Comparison of ENCODE assay signal across 8 mouse cellular contexts in the genomic region with DNA sequence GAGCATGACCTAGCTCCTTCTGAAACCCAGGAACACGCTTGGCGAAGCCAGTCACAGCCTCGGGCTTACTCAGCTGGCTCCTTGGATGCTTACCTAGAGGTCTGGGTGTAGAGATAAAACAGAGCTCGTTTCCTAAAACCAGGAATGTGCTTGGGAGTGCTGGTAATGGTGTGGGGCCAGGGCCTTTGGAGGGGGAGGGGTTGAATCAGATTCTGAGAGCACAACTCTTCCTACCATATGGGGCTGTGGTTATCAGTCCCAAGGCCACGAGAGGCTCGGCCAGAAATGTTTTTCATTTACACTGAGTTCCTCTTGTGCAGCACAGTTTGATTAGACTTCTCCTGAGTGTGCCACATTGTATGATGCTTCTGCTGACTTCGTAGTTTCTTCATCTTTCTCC.
DNase-seq lines count a peak whose midpoint lies in the region; ATAC-seq and TF ChIP-seq lines count a peak whose summit lies in the region.

No protein-coding gene starts in this region.

- TF ChIP-seq CTCF in MEL (IDR thresholded peaks at IDR 0.05 in 2 of 3, conservative IDR thresholded peaks at IDR 0.05 in 1 of 3; ENCODE audit: control insufficient read depth in 1 of 3, insufficient read depth in 1 of 3, low read depth in 2 of 3, low read length in 3 of 3, poor library complexity in 1 of 3, severe bottlenecking in 1 of 3): no peak

- peak overlapping the region; percentile 57 for H3K4me2 ChIP-seq in hindbrain, embryonic 13.5 days
- peak overlapping the region; percentile 51 for H3K4me2 ChIP-seq in midbrain, embryonic 12.5 days (replicated peaks)

- peak; percentile 26 for DNase-seq in layer of hippocampus, adult 9-11 months
- DNase-seq in layer of hippocampus, postnatal 25 days (ENCODE audit: extremely low spot score in 1 of 2, low spot score in 1 of 2): no peak
- DNase-seq in MEL (ENCODE audit: low read depth, low spot score): peak; percentile 56
- peak; percentile 22 to 25 for DNase-seq in cerebellum, postnatal 14 days

- TF ChIP-seq EP300 in MEL (IDR thresholded peaks at IDR 0.05; ENCODE audit: low read depth in 1 of 2, low read length in 2 of 2): no peak

- H3K9ac ChIP-seq in MEL (ENCODE audit: control insufficient read depth, low read depth, low read length, poor library complexity, severe bottlenecking): peak overlapping the region; percentile 55
- peak overlapping the region; percentile 83 for H3K9ac ChIP-seq in hindbrain, embryonic 13.5 days
- peak overlapping the region; percentile 68; the same call in 1 of the 2 replicates for H3K9ac ChIP-seq in midbrain, embryonic 12.5 days (replicated peaks)

- no peak for ATAC-seq in hindbrain, embryonic 13.5 days (ENCODE audit: low FRiP score)
- no peak for ATAC-seq in midbrain, embryonic 12.5 days (ENCODE audit: low FRiP score, low read depth)
- no peak for ATAC-seq in activated CD4-positive, CD25-positive, alpha-beta regulatory T cell, adult 4 months
- no peak for ATAC-seq in granulocyte monocyte progenitor cell, adult 5-6 weeks (replicated peaks; ENCODE audit: poor library complexity, severe bottlenecking)

- no peak for TF ChIP-seq RAD21 in MEL (IDR thresholded peaks at IDR 0.05; ENCODE audit: low read depth, low read length)

- peaks cover 0 to 7% of the 10 kb centered on the region in 2 experiments; a peak in 2 of 4 replicates for H3K36me3 ChIP-seq in MEL (ENCODE audit: control insufficient read depth in 1 of 2, insufficient read depth in 2 of 2, low read length in 2 of 2)
- H3K36me3 ChIP-seq in hindbrain, embryonic 13.5 days: no peaks in the 10 kb centered on the region
- H3K36me3 ChIP-seq in midbrain, embryonic 12.5 days: no peaks in the 10 kb centered on the region

- no peaks in the 10 kb centered on the region; the same call in 1 of the 2 replicates for H3K79me2 ChIP-seq in MEL (ENCODE audit: control insufficient read depth, insufficient read depth, low read length, poor library complexity)

- H3K27ac ChIP-seq in MEL (ENCODE audit: control insufficient read depth, low read depth, low read length): peak overlapping the region; percentile 68
- H3K27ac ChIP-seq in hindbrain, embryonic 13.5 days: peak overlapping the region; percentile 99
- peak overlapping the region; percentile 96 for H3K27ac ChIP-seq in midbrain, embryonic 12.5 days (replicated peaks)

- peak overlapping the region; percentile 25 to 36; a peak in 3 of 4 replicates for H3K4me3 ChIP-seq in MEL (ENCODE audit: control insufficient read depth in 1 of 2, insufficient read depth in 1 of 2, low read depth in 2 of 2, low read length in 2 of 2)
- H3K4me3 ChIP-seq in hindbrain, embryonic 13.5 days: peak overlapping the region; percentile 65
- peak overlapping the region; percentile 58 for H3K4me3 ChIP-seq in midbrain, embryonic 12.5 days

- no peaks in the 10 kb centered on the region for H3K27me3 ChIP-seq in MEL (ENCODE audit: control insufficient read depth in 1 of 2, insufficient read depth in 2 of 2, low read length in 2 of 2)
- no peaks in the 10 kb centered on the region for H3K27me3 ChIP-seq in hindbrain, embryonic 13.5 days
- H3K27me3 ChIP-seq in midbrain, embryonic 12.5 days: no peaks in the 10 kb centered on the region

- no peak for TF ChIP-seq POLR2A in MEL (IDR thresholded peaks at IDR 0.05; ENCODE audit: control insufficient read depth in 1 of 2, insufficient read depth in 1 of 2, low read depth in 1 of 2, low read length in 2 of 2, poor library complexity in 1 of 2)

- no peaks in the 10 kb centered on the region for H3K9me3 ChIP-seq in MEL (replicated peaks; ENCODE audit: insufficient read depth, low read length)
- no peaks in the 10 kb centered on the region for H3K9me3 ChIP-seq in hindbrain, embryonic 13.5 days
- 0 out of 2 replicates have a peak, but pooled peaks cover 7% of the 10 kb centered on the region for H3K9me3 ChIP-seq in midbrain, embryonic 12.5 days

- WGBS in hindbrain, embryonic 13.5 days: 91% methylated on average over 7 of the region's 7 CpGs
- WGBS in midbrain, embryonic 12.5 days: 91% methylated on average over 7 of the region's 7 CpGs

- H3K4me1 ChIP-seq in MEL (ENCODE audit: control insufficient read depth in 1 of 2, insufficient read depth in 2 of 2, low read length in 2 of 2): peaks cover 0 to 6% of the 10 kb centered on the region in 2 experiments; a peak in 1 of 4 replicates
- H3K4me1 ChIP-seq in hindbrain, embryonic 13.5 days (replicated peaks): peaks cover 5% of the 10 kb centered on the region
- H3K4me1 ChIP-seq in midbrain, embryonic 12.5 days: peaks cover 5% of the 10 kb centered on the region; the same call in 1 of the 2 replicates

TF ChIP-seq in MEL, 35 proteins besides CTCF, POLR2A, EP300 and RAD21:
- no peak for TF ChIP-seq TBP (IDR thresholded peaks at IDR 0.05; ENCODE audit: low read depth, low read length)
- no peak for TF ChIP-seq POLR2AphosphoS5 (IDR thresholded peaks at IDR 0.05; ENCODE audit: borderline replicate concordance, low read depth, low read length)
- TF ChIP-seq MYC (IDR thresholded peaks at IDR 0.05; ENCODE audit: low read depth, low read length): no peak
- TF ChIP-seq UBTF (IDR thresholded peaks at IDR 0.05; ENCODE audit: borderline replicate concordance, insufficient read depth, low read depth, low read length): no peak
- TF ChIP-seq MXI1 (IDR thresholded peaks at IDR 0.05; ENCODE audit: low read depth, low read length): no peak
- no peak for TF ChIP-seq ELF1 (IDR thresholded peaks at IDR 0.05; ENCODE audit: low read depth, low read length)
- no peak for TF ChIP-seq MAX (IDR thresholded peaks at IDR 0.05; ENCODE audit: low read length)
- no peak for TF ChIP-seq POLR2AphosphoS2 (IDR thresholded peaks at IDR 0.05; ENCODE audit: low read length)
- TF ChIP-seq MEF2A (IDR thresholded peaks at IDR 0.05; ENCODE audit: extremely low read depth, insufficient replicate concordance, low read depth, low read length, poor library complexity, severe bottlenecking): no peak
- TF ChIP-seq ETS1 (IDR thresholded peaks at IDR 0.05; ENCODE audit: low read depth, low read length): peak; percentile 30; the same call in 1 of the 2 replicates
- no peak for TF ChIP-seq GABPA (IDR thresholded peaks at IDR 0.05; ENCODE audit: low read depth, low read length)
- no peak for TF ChIP-seq CHD2 (IDR thresholded peaks at IDR 0.05; ENCODE audit: low read length)
- TF ChIP-seq CHD1 (IDR thresholded peaks at IDR 0.05; ENCODE audit: low read depth, low read length): no peak
- TF ChIP-seq ZC3H11A (IDR thresholded peaks at IDR 0.05; ENCODE audit: low read depth, low read length): no peak
- TF ChIP-seq TAL1 (IDR thresholded peaks at IDR 0.05; ENCODE audit: low read length): no peak
- TF ChIP-seq GATA1 (IDR thresholded peaks at IDR 0.05; ENCODE audit: low read depth, low read length): 0 out of 2 replicates have a peak, but pooled peaks have one; percentile 20
- 0 out of 2 replicates have a peak, but pooled peaks have one; percentile 11 for TF ChIP-seq TCF12 (IDR thresholded peaks at IDR 0.05; ENCODE audit: low read depth, low read length)
- no peak for TF ChIP-seq USF2 (IDR thresholded peaks at IDR 0.05; ENCODE audit: borderline replicate concordance in 1 of 2, insufficient read depth in 1 of 2, low read depth in 1 of 2, low read length in 2 of 2)

Comparison
In these comparisons a context has a peak if more than half of its experiments do, and no peak if none do; other contexts are left out.
1. DNase-seq: peak in layer of hippocampus, adult 9-11 months (single experiment), MEL (single experiment) and cerebellum, postnatal 14 days (2 of 2); none in layer of hippocampus, postnatal 25 days (0 of 2).
2. Peak in every context shown above with its lines, with median percentiles within 50 percentile points of each other: H3K27ac ChIP-seq, H3K4me3 ChIP-seq and H3K9ac ChIP-seq.